Mouse (Mus musculus) mouse trophoblast stem cell (cell line): ENCODE results near the gene Naa38.

ENCODE experiments used
- in situ Hi-C, 2 experiments: fragments of 300-500 bp; cut with MseI, MboI; formaldehyde crosslinking; loops; 2 replicates in 1 of 2; 3 replicates in 1 of 2; pipeline ENCODE4 v1.15.1; 2025

Gene Naa38

DNA sequence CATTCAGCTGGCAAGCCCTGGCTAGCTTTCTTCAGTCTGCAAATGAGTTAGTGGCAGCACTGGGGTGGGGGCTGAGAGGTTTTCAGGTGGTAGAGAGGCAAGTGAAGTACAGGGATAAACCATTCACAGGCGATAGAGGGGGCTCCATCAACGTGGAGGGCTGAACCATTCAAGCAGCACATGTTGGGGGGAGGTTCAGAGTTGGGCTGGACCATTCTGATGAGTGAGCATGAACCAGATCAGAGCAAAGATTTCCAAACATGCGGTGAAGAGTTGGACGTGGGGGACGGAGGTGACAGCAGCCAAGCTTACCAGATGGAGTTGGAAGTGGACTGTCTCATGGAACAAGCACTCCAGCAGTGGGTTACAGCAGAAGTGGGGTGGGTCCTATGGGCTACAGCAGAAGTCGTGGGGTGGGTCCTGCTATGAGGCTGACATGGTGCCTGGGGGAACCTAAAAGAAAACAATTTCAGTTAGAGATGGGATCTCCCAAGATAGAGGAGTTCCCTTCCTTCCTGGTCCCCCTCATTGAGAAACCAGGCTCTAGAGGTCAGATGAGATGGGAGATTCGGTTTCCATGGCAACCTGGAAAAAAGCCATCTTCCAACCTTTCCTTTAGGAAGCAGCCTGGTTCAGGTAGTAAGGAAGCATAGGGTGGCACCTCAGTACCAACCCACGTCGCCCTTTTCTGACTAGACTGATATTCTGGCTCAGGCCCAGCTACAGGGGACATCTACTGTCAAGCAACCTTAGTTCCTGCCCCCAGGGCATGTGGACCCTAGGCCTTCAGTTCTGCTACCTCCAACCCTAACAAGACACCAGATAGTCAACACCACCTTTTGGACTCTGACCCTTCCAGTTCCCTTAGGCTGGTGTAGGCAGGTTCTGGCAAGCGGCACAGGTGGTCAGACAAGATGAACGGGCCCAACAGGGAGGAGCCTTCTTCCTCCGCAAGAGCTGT lies 18.2 kb downstream of the Naa38 start, which contains the start of gene Kdm6b:
Gene Kdm6b (minus strand): TSS at position 455 of the 961 bp plus-strand sequence.
- in situ Hi-C loops = no loop called here

DNA sequence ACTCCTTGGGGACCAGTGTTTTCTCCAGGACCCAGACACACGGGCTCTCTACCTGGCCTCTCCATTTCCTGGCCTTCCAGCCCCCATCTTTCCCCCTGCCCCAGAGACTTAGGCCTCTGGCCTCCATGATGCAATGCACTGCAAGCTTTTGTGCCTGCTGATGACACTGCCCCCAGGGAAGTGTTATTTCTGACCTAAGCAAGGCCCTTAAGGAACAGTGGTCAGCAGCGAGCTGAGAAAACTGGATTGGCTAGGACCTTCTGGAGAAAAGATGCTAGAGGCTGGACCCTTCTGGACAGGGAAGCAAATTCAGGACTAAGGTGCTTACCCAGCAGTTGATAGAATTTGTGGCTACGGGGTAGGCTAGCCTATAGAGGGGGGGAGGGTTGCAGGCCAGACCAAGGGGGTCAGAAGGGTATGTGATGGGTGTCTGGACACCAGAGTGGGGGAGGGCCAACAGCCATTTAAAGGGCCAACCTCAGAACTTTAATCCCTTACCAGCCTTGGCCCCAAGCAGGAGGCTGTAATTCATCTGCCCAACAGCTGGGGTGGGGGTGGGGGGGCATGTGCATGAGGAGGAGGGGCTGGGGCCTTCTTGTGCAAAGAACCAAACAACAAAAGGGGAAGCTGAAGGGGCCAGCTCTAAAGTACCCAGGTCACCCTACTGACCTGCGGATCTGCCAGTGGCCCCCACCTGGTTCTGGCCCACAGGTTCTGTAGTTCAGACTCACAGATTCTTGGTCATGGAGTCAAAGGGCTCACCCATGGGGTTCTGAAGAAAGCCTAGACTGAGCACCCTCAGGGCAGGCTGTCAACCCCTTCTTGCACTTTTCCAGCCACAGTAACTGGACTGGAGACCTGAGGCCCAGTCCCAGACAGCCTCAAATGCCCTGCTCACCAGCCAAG lies 19.4 kb downstream of the Naa38 start:
- in situ Hi-C loops = no loop called here

DNA sequence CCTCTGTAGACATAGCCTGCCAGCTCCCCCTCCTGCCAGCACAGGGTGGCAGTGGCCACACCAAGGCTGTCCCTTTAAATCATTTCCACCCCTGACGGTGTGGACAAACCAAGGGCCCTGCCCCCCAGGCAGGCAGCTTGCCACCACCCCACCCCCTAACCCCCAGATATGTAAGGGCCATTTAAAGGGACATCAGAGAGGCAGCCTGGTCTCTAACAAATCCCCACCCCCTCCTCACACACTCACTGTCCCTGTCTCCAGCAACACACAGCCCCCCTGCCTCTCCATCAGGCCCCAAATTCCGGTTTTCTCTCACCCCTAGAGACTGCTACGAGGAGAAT lies 20.0 kb downstream of the Naa38 start:
- in situ Hi-C loops = no loop called here

- in situ Hi-C loops = no loop called here
Measured at GRCm38 (mm10) chr11:69415668-69416451, 20.6 kb downstream of the Naa38 start.

- in situ Hi-C loops = no loop called here
Measured at GRCm38 (mm10) chr11:69416509-69416908, 21.2 kb downstream of the Naa38 start.

- in situ Hi-C loops = no loop called here
Measured at GRCm38 (mm10) chr11:69416921-69417448, 21.7 kb downstream of the Naa38 start.

- in situ Hi-C loops = no loop called here
Measured at GRCm38 (mm10) chr11:69417449-69418384, 22.4 kb downstream of the Naa38 start.

- in situ Hi-C loops = no loop called here
Measured at GRCm38 (mm10) chr11:69418481-69419442, 23.5 kb downstream of the Naa38 start.

DNA sequence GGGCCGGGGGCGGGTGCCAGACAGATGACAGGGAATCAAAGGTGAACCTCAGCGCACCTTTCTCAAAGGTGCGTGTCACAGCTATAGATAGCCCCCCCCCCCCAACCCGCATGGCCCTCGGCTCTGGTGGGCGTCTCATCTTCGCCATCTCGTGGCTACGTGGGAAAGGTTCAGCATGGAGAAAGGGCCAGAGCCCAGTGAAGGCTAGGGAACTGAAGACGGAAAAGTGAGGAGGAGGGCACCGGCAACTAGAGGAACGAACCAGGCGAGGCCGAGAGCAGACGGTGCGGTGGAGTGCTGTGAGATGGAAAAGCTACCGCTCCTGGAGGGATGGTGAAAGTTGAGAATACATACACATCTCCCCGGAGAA lies 24.1 kb downstream of the Naa38 start:
- in situ Hi-C loops = no loop called here

GRCm38 (mm10) chr11:69419813-69420553 lies 24.7 kb downstream of the Naa38 start:
- in situ Hi-C loops = no loop called here

- in situ Hi-C loops = no loop called here
Measured at GRCm38 (mm10) chr11:69420554-69421000, 25.3 kb downstream of the Naa38 start.

- in situ Hi-C loops = no loop called here
Measured at GRCm38 (mm10) chr11:69421131-69421977, 26.1 kb downstream of the Naa38 start.

DNA sequence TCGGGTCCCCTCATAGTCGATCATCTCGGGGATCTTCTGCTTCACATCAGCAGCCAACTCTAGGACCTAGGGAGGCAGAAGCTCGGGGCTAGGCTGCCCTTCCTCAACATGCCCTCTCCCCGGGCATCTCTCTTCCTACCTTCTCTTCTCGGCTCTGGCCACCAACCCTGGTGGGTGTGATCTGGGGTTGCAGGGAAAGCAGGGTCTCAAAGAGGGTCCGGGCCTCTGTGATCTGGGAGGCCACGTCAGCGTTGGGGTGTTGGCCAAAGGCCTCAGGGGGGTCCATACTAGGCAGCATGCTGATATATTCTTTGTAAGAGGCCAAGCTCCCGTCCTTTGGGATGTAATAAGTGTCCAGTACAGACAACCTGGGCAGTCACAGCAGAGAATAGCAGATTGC lies 27.6 kb downstream of the Naa38 start:
- in situ Hi-C loops = no loop called here

GRCm38 (mm10) chr11:69423885-69424284 lies 28.6 kb downstream of the Naa38 start:
- in situ Hi-C loops = no loop called here

DNA sequence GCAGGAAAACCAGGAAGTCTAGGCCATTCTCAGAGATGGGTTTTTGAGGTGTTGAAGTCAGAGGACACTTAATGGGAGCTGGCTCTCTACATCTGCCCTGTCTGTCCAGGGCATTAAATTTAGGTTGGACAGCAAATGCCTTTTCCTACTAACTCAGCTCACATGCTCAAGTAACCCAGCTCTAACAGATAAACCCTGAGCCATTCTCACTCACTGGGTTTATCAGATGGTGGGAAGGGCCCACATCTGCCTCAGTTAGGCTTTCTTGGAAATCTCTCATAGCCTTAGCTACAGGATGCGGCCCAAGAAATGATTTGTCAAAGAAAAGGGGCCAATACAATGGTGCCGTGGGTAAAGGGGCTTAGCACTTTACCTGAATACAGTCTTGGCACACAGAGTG lies 31.0 kb downstream of the Naa38 start:
- in situ Hi-C loops = no loop called here

DNA sequence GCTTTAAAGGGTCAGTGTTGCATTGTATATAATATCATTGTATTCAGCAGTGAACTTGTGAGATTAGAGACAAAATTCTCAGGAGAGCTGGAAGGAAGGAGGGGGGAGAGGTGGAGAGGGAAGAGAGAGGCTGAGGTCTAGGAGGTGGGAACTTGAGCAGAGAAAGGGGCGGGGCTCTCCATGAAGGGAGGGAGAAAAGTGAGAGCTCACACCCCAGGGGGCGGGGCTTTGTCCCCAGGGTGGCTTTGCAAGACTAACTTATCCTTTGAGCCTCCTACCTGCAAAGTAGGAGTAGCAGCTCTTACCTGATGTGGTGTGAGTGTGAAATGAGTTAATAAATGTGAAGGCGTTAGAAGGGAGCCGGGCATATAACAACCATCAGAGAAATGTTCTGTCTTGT lies 33.5 kb downstream of the Naa38 start:
- in situ Hi-C loops = no loop called here

GRCm38 (mm10) chr11:69429313-69429712 lies 34.0 kb downstream of the Naa38 start:
- in situ Hi-C loops = no loop called here
